ENCODE assay signal across 27 mouse cellular contexts in the genomic region with DNA sequence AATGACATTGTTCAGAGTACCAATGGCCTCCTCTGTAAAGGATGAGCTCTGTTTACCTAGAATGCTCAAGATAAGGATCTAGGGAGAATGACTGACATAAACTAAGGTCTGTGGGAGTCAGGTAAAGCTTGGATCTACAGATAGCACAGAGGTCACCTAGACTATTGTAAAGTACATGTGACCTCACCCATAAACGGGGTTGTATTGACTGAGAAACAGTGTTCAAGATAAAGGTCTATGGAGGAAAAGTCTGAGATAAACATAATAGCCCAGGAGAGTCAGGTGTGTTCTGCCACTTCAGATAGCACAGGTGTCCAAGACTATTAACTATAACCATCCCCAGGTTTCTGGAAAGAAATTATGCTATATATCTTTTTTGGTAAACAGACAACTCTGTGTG. TPM values are rescaled to one million over a fixed set of nuclear protein-coding genes. Genes with fewer than 3 reads are reported as not detected.
A peak's percentile ranks its signal among the peaks of the same experiment; 100 is the strongest.
DNase-seq lines count a peak whose midpoint lies in the region; ATAC-seq and TF ChIP-seq lines count a peak whose summit lies in the region.
"Had no signal": no experiment of that assay in that cellular context is flagged by ENCODE, and none has a peak within 500 bp of the region (broad histone marks: within the 10 kb centered on the region; RNA-seq: fewer than 3 reads in every experiment).

No protein-coding gene starts in this region.

- no peaks in the 10 kb centered on the region for H3K9me3 ChIP-seq in midbrain, embryonic 11.5 days (ENCODE audit: control insufficient read depth, low read length)
- H3K9me3 ChIP-seq in midbrain, embryonic 13.5 days = no peaks in the 10 kb centered on the region
- H3K9me3 ChIP-seq in intestine, postnatal 0 days (ENCODE audit: control insufficient read depth) = no peaks in the 10 kb centered on the region
- H3K9me3 ChIP-seq: embryonic facial prominence, embryonic 10.5 days; embryonic facial prominence, embryonic 12.5 days; forebrain, embryonic 13.5 days; forebrain, embryonic 15.5 days; G1E had no signal

- no peak for ATAC-seq in midbrain, embryonic 11.5 days (ENCODE audit: low FRiP score)
- ATAC-seq in midbrain, embryonic 13.5 days = no peak
- peak; percentile 70 for ATAC-seq in intestine, postnatal 0 days
- ATAC-seq: activated CD4-positive, CD25-positive, alpha-beta regulatory T cell, adult 4 months; CD4-positive, CD25-positive, alpha-beta regulatory T cell, adult 4 months; forebrain, embryonic 13.5 days; forebrain, embryonic 15.5 days; Patski had no signal

- peak; percentile 35 for DNase-seq in midbrain, embryonic 11.5 days (ENCODE audit: low spot score, missing footprints)
- DNase-seq in layer of hippocampus, adult 8-10 months (ENCODE audit: low spot score in 2 of 2) = no peak
- DNase-seq in kidney, postnatal 14 days = no peak
- DNase-seq: adrenal gland, adult 8-10 months; adrenal gland, postnatal 14 days; adrenal gland, postnatal 36 days; B cell, adult 2 months; cerebellum, adult 11-12 months; cerebellum, adult 2 months; cerebellum, adult 9-10 months; cerebellum, postnatal 10 days; cerebellum, postnatal 25 days had no signal

- H3K4me2 ChIP-seq in midbrain, embryonic 11.5 days = no peak overlapping the region
- H3K4me2 ChIP-seq in midbrain, embryonic 13.5 days (replicated peaks) = no peak overlapping the region
- H3K4me2 ChIP-seq in intestine, postnatal 0 days (replicated peaks; ENCODE audit: low read depth) = no peak overlapping the region
- H3K4me2 ChIP-seq: embryonic facial prominence, embryonic 12.5 days; forebrain, embryonic 13.5 days; forebrain, embryonic 15.5 days had no signal

- no peak overlapping the region for H3K27ac ChIP-seq in midbrain, embryonic 11.5 days (ENCODE audit: low read depth, low read length)
- no peak overlapping the region for H3K27ac ChIP-seq in midbrain, embryonic 13.5 days
- H3K27ac ChIP-seq in intestine, postnatal 0 days (ENCODE audit: low read depth, low read length) = no peak overlapping the region
- H3K27ac ChIP-seq: embryonic facial prominence, embryonic 10.5 days; embryonic facial prominence, embryonic 12.5 days; forebrain, embryonic 13.5 days; forebrain, embryonic 15.5 days had no signal

- 77% methylated on average over 1 of the region's 1 CpGs for WGBS in midbrain, embryonic 11.5 days
- WGBS in midbrain, embryonic 13.5 days = 79% methylated on average over 1 of the region's 1 CpGs
- 21% methylated on average over 1 of the region's 1 CpGs for WGBS in intestine, postnatal 0 days

- no peaks in the 10 kb centered on the region for H3K4me1 ChIP-seq in midbrain, embryonic 11.5 days (ENCODE audit: control insufficient read depth, insufficient read depth, low read length)
- H3K4me1 ChIP-seq in midbrain, embryonic 13.5 days (replicated peaks) = no peaks in the 10 kb centered on the region
- peaks cover 7% of the 10 kb centered on the region for H3K4me1 ChIP-seq in intestine, postnatal 0 days (replicated peaks; ENCODE audit: control insufficient read depth, insufficient read depth, low read length)
- H3K4me1 ChIP-seq: embryonic facial prominence, embryonic 10.5 days; embryonic facial prominence, embryonic 12.5 days; forebrain, embryonic 13.5 days; forebrain, embryonic 15.5 days had no signal

- no peak overlapping the region for H3K9ac ChIP-seq in midbrain, embryonic 11.5 days (ENCODE audit: low read length)
- H3K9ac ChIP-seq in midbrain, embryonic 13.5 days (replicated peaks) = no peak overlapping the region
- H3K9ac ChIP-seq in intestine, postnatal 0 days (ENCODE audit: low read depth, low read length) = no peak overlapping the region
- H3K9ac ChIP-seq: embryonic facial prominence, embryonic 12.5 days; forebrain, embryonic 13.5 days; forebrain, embryonic 15.5 days had no signal

- no peak overlapping the region for H3K4me3 ChIP-seq in midbrain, embryonic 11.5 days (ENCODE audit: low read depth, low read length)
- H3K4me3 ChIP-seq in midbrain, embryonic 13.5 days (replicated peaks) = no peak overlapping the region
- H3K4me3 ChIP-seq in intestine, postnatal 0 days (ENCODE audit: low read depth, low read length) = no peak overlapping the region
- H3K4me3 ChIP-seq: embryonic facial prominence, embryonic 10.5 days; embryonic facial prominence, embryonic 12.5 days; forebrain, embryonic 13.5 days; forebrain, embryonic 15.5 days had no signal

- TF ChIP-seq CTCF in intestine, postnatal 0 days (IDR thresholded peaks at IDR 0.05; ENCODE audit: low read depth) = no peak

- H3K27me3 ChIP-seq in midbrain, embryonic 11.5 days (ENCODE audit: control insufficient read depth, insufficient read depth, low read length) = no peaks in the 10 kb centered on the region
- no peaks in the 10 kb centered on the region for H3K27me3 ChIP-seq in midbrain, embryonic 13.5 days
- no peaks in the 10 kb centered on the region for H3K27me3 ChIP-seq in intestine, postnatal 0 days (replicated peaks; ENCODE audit: control insufficient read depth, insufficient read depth, low read length)
- H3K27me3 ChIP-seq: CH12.LX; embryonic facial prominence, embryonic 12.5 days; forebrain, embryonic 13.5 days; forebrain, embryonic 15.5 days; Patski had no signal

- no peaks in the 10 kb centered on the region for H3K36me3 ChIP-seq in midbrain, embryonic 11.5 days (ENCODE audit: control insufficient read depth, insufficient read depth, low read length)
- no peaks in the 10 kb centered on the region for H3K36me3 ChIP-seq in midbrain, embryonic 13.5 days
- no peaks in the 10 kb centered on the region for H3K36me3 ChIP-seq in intestine, postnatal 0 days (ENCODE audit: control insufficient read depth, insufficient read depth)
- H3K36me3 ChIP-seq: embryonic facial prominence, embryonic 10.5 days; embryonic facial prominence, embryonic 12.5 days; forebrain, embryonic 15.5 days; G1E had no signal

RNA-seq across cellular contexts. Expression of a gene that starts 29.8 kb away (rescaled TPM):
- not detected in 2 replicates for polyA plus RNA-seq in midbrain, embryonic 11.5 days (2014; fragmentation: Nextera tagmentation; extraction: Ambion mirVana)
- not detected in 2 replicates for polyA plus RNA-seq in midbrain, embryonic 13.5 days (2015; fragmentation: Nextera tagmentation; extraction: Ambion mirVana)
- not detected in 2 replicates for polyA plus RNA-seq in intestine, postnatal 0 days (2015; fragmentation: Nextera tagmentation; extraction: Ambion mirVana)
- total RNA-seq in layer of hippocampus, adult 8-10 months (2022) = not detected
- total RNA-seq: adrenal gland, adult 18-20 months; adrenal gland, adult 8-10 months; adrenal gland, postnatal 14 days; adrenal gland, postnatal 36 days; CH12.LX had no signal
- polyA plus RNA-seq: activated CD4-positive, CD25-positive, alpha-beta regulatory T cell, adult 4 months; CD4-positive, CD25-positive, alpha-beta regulatory T cell, adult 4 months; cerebellum, adult 2 months; cortical plate, adult 2 months; embryonic facial prominence, embryonic 10.5 days; embryonic facial prominence, embryonic 12.5 days; embryonic facial prominence, embryonic 14.5 days; forebrain, embryonic 11.5 days; forebrain, embryonic 13.5 days; forebrain, embryonic 15.5 days; G1E; Patski had no signal
